Mouse (Mus musculus) heart, adult 2 months (tissue): ENCODE data around the gene Ttc39b.

Experiments
- CTCF ChIP-seq: fragments of 200-600 bp; IDR thresholded peaks from 2 replicates; pipeline ENCODE4 v1.8.1; 2022; ENCODE audit warnings: antibody characterized with exemption, mild to moderate bottlenecking, moderate library complexity
- EP300 ChIP-seq: fragments of 200-500 bp; IDR thresholded peaks from 2 replicates; pipeline ENCODE4 v1.6.1; 2011; ENCODE audit warnings: low read depth, low read length, control low read depth; ENCODE audit not compliant: insufficient read depth
- POLR2A ChIP-seq: fragments of 200-500 bp; IDR thresholded peaks from 2 replicates; pipeline ENCODE4 v1.6.1; 2011; ENCODE audit warnings: mild to moderate bottlenecking, low read depth, low read length, control low read depth; ENCODE audit not compliant: insufficient read depth

GRCm38 (mm10) chr4:83312336-83312735 lies 11.7 kb downstream of the Ttc39b start:
- TF ChIP-seq POLR2A (no peak), CTCF (peak; percentile 15; the same call in 1 of the 2 replicates), EP300 (0 out of 2 replicates have a peak, but pooled peaks have one; percentile 19)
